Mouse (Mus musculus): Measurements from ENCODE around the gene Alkbh5.
"Not testable (repeated sequence)": the region's sequence is repeated elsewhere in the genome, so short reads cannot be mapped to it uniquely, and the experiment has no call there.

- not testable (repeated sequence) for TF ChIP-seq CTCF, POLR2A (IDR thresholded peaks at IDR 0.05; ENCODE audit: extremely low read depth, insufficient read depth, low read length)
These were observed 7.0 kb downstream of the Alkbh5 start for GRCm38 (mm10) chr11:60543211-60543610.

All from cortical plate, adult 2 months (tissue).